Mouse (Mus musculus): ENCODE measurements around the gene Clec3b. TPM values are rescaled to one million over a fixed set of nuclear protein-coding genes. Genes with fewer than 3 reads are reported as not detected.

Gene Clec3b
- 0.12 TPM in 1 of 2 replicates, not detected in the other for polyA plus RNA-seq (2015; fragmentation: Nextera tagmentation; extraction: Ambion mirVana)

GRCm38 (mm10) chr9:123150241-123151020 lies at the start of gene Clec3b:
Clec3b (plus strand) TSS chr9:123150946.
- WGBS (ENCODE audit: insufficient replicate concordance), result 72% methylated on average over 5 of the region's 5 CpGs
- Histone ChIP-seq H3K4me2 (no peak within 1 kb of the TSS), H3K4me1 (replicated peaks) (no peaks in the 10 kb centered on the region), H3K36me3 (replicated peaks) (no peaks in the 10 kb centered on the region), H3K4me3 (replicated peaks) (no peak within 1 kb of the TSS), H3K9me3 (replicated peaks) (no peaks in the 10 kb centered on the region), H3K27ac (replicated peaks) (no peak within 1 kb of the TSS), H3K27me3 (no peaks in the 10 kb centered on the region), H3K9ac (no peak within 1 kb of the TSS)
- ATAC-seq (ENCODE audit: insufficient read depth), result no peak

- Histone ChIP-seq H3K4me2 (no peak overlapping the region), H3K9me3 (replicated peaks) (no peaks in the 10 kb centered on the region), H3K4me3 (replicated peaks) (no peak overlapping the region), H3K27ac (replicated peaks) (no peak overlapping the region), H3K4me1 (replicated peaks) (peaks cover 13% of the 10 kb centered on the region), H3K27me3 (no peaks in the 10 kb centered on the region), H3K9ac (no peak overlapping the region), H3K36me3 (replicated peaks) (peaks cover 43% of the 10 kb centered on the region)
- ATAC-seq (ENCODE audit: insufficient read depth), result no peak
Observed at GRCm38 (mm10) chr9:123103425-123103824, 47.3 kb upstream of the Clec3b start.

- ATAC-seq (ENCODE audit: insufficient read depth), result no peak
- Histone ChIP-seq H3K27ac (replicated peaks) (no peak overlapping the region), H3K4me3 (replicated peaks) (no peak overlapping the region), H3K4me2 (no peak overlapping the region), H3K9me3 (replicated peaks) (no peaks in the 10 kb centered on the region), H3K36me3 (replicated peaks) (peaks cover 35% of the 10 kb centered on the region), H3K4me1 (replicated peaks) (peaks cover 18% of the 10 kb centered on the region), H3K27me3 (no peaks in the 10 kb centered on the region), H3K9ac (no peak overlapping the region)
Observed at GRCm38 (mm10) chr9:123104362-123104761, 46.4 kb upstream of the Clec3b start.

- H3K9me3 ChIP-seq (replicated peaks), result no peaks in the 10 kb centered on the region
- no peak for ATAC-seq (ENCODE audit: insufficient read depth)
- no peak overlapping the region for H3K4me2 ChIP-seq
- peaks cover 18% of the 10 kb centered on the region for H3K36me3 ChIP-seq (replicated peaks)
- H3K27ac ChIP-seq (replicated peaks), result no peak overlapping the region
- H3K27me3 ChIP-seq, result no peaks in the 10 kb centered on the region
- H3K4me1 ChIP-seq (replicated peaks), result peaks cover 28% of the 10 kb centered on the region
- WGBS (ENCODE audit: insufficient replicate concordance), result 64% methylated on average over 4 of the region's 4 CpGs
- H3K4me3 ChIP-seq (replicated peaks), result no peak overlapping the region
- no peak overlapping the region for H3K9ac ChIP-seq
Observed at GRCm38 (mm10) chr9:123107186-123107585, 43.6 kb upstream of the Clec3b start.

- Histone ChIP-seq H3K9me3 (replicated peaks) (no peaks in the 10 kb centered on the region), H3K27me3 (no peaks in the 10 kb centered on the region), H3K4me1 (replicated peaks) (peaks cover 42% of the 10 kb centered on the region), H3K4me2 (no peak overlapping the region), H3K27ac (replicated peaks) (0 out of 2 replicates have a peak overlapping the region, but pooled peaks have one; percentile 2), H3K36me3 (replicated peaks) (peaks cover 18% of the 10 kb centered on the region), H3K9ac (no peak overlapping the region), H3K4me3 (replicated peaks) (no peak overlapping the region)
- WGBS (ENCODE audit: insufficient replicate concordance), result 72% methylated on average over 7 of the region's 7 CpGs
- ATAC-seq (ENCODE audit: insufficient read depth), result no peak
Observed at GRCm38 (mm10) chr9:123109188-123109587, 41.6 kb upstream of the Clec3b start.

- ATAC-seq (ENCODE audit: insufficient read depth), result no peak
- peak overlapping the region; percentile 91; the same call in 1 of the 2 replicates for H3K9ac ChIP-seq
Observed at GRCm38 (mm10) chr9:123111751-123112221, 39.0 kb upstream of the Clec3b start.

GRCm38 (mm10) chr9:123112805-123113521 lies 37.8 kb upstream of the Clec3b start, which contains the start of the genes Zdhhc3 and Exosc7:
Zdhhc3 (minus strand) TSS chr9:123113205.
Exosc7 (plus strand) TSS chr9:123113215.
- H3K4me1 ChIP-seq (replicated peaks), result peaks cover 48% of the 10 kb centered on the region
- H3K36me3 ChIP-seq (replicated peaks), result peaks cover 21% of the 10 kb centered on the region; the same call in 1 of the 2 replicates
- WGBS (ENCODE audit: insufficient replicate concordance), result under 1% methylated on average over 77 of the region's 79 CpGs
- peak within 1 kb of the TSS; percentile 98 for H3K4me3 ChIP-seq (replicated peaks)
- peak within 1 kb of the TSS; percentile 94 for H3K4me2 ChIP-seq
- H3K9ac ChIP-seq, result peak within 1 kb of the TSS; percentile 91
- ATAC-seq (ENCODE audit: insufficient read depth), result peak; percentile 95
- H3K27me3 ChIP-seq, result no peaks in the 10 kb centered on the region
- no peaks in the 10 kb centered on the region for H3K9me3 ChIP-seq (replicated peaks)
- peak within 1 kb of the TSS; percentile 91 for H3K27ac ChIP-seq (replicated peaks)

More at GRCm38 (mm10) chr9:123111751-123112221, 39.0 kb upstream of the Clec3b start:
- Histone ChIP-seq H3K27me3 (no peaks in the 10 kb centered on the region), H3K9me3 (replicated peaks) (no peaks in the 10 kb centered on the region), H3K4me2 (peak overlapping the region; percentile 94), H3K27ac (replicated peaks) (peak overlapping the region; percentile 91; the same call in 1 of the 2 replicates), H3K4me3 (replicated peaks) (peak overlapping the region; percentile 98), H3K36me3 (replicated peaks) (peaks cover 19% of the 10 kb centered on the region; the same call in 1 of the 2 replicates), H3K4me1 (replicated peaks) (peaks cover 48% of the 10 kb centered on the region)
- WGBS (ENCODE audit: insufficient replicate concordance), result 32% methylated on average over 8 of the region's 8 CpGs

GRCm38 (mm10) chr9:123113931-123114330 lies 36.8 kb upstream of the Clec3b start:
- peak overlapping the region; percentile 91 for H3K27ac ChIP-seq (replicated peaks)
- 43% methylated on average over 6 of the region's 6 CpGs for WGBS (ENCODE audit: insufficient replicate concordance)
- peak overlapping the region; percentile 98 for H3K4me3 ChIP-seq (replicated peaks)
- no peaks in the 10 kb centered on the region for H3K9me3 ChIP-seq (replicated peaks)
- H3K36me3 ChIP-seq (replicated peaks), result peaks cover 21% of the 10 kb centered on the region
- peak overlapping the region; percentile 91 for H3K9ac ChIP-seq
- no peak for ATAC-seq (ENCODE audit: insufficient read depth)
- H3K4me2 ChIP-seq, result peak overlapping the region; percentile 94
- no peaks in the 10 kb centered on the region for H3K27me3 ChIP-seq
- H3K4me1 ChIP-seq (replicated peaks), result peaks cover 47% of the 10 kb centered on the region

- H3K36me3 ChIP-seq (replicated peaks), result peaks cover 38% of the 10 kb centered on the region
- WGBS (ENCODE audit: insufficient replicate concordance), result 76% methylated on average over 1 of the region's 1 CpGs
- H3K4me2 ChIP-seq, result no peak overlapping the region
- H3K27me3 ChIP-seq, result no peaks in the 10 kb centered on the region
- H3K27ac ChIP-seq (replicated peaks), result no peak overlapping the region
- H3K4me1 ChIP-seq (replicated peaks), result peaks cover 32% of the 10 kb centered on the region
- no peak overlapping the region for H3K9ac ChIP-seq
- no peak for ATAC-seq (ENCODE audit: insufficient read depth)
- no peak overlapping the region for H3K4me3 ChIP-seq (replicated peaks)
- no peaks in the 10 kb centered on the region for H3K9me3 ChIP-seq (replicated peaks)
Observed at GRCm38 (mm10) chr9:123115566-123115965, 35.2 kb upstream of the Clec3b start.

- Histone ChIP-seq H3K4me1 (replicated peaks) (peaks cover 28% of the 10 kb centered on the region), H3K27ac (replicated peaks) (no peak overlapping the region), H3K4me3 (replicated peaks) (no peak overlapping the region), H3K9ac (no peak overlapping the region), H3K27me3 (no peaks in the 10 kb centered on the region), H3K9me3 (replicated peaks) (no peaks in the 10 kb centered on the region), H3K36me3 (replicated peaks) (peaks cover 66% of the 10 kb centered on the region), H3K4me2 (no peak overlapping the region)
- WGBS (ENCODE audit: insufficient replicate concordance), result 77% methylated on average over 3 of the region's 3 CpGs
- ATAC-seq (ENCODE audit: insufficient read depth), result no peak
Observed at GRCm38 (mm10) chr9:123123017-123123416, 27.7 kb upstream of the Clec3b start.
